Mouse (Mus musculus) c-Kit-positive CD71-positive TER-119-negative erythroid progenitor cells, embryonic 14.5 days (primary cell): ENCODE measurements around the gene Gpat3.
A peak's percentile ranks its signal among the peaks of the same experiment; 100 is the strongest.

Experiments
- DNase-seq: peaks from one replicate; pipeline ENCODE4 v3.0.0-alpha.2; 2013; ENCODE audit warnings: low read depth

Gpat3 gene

DNA sequence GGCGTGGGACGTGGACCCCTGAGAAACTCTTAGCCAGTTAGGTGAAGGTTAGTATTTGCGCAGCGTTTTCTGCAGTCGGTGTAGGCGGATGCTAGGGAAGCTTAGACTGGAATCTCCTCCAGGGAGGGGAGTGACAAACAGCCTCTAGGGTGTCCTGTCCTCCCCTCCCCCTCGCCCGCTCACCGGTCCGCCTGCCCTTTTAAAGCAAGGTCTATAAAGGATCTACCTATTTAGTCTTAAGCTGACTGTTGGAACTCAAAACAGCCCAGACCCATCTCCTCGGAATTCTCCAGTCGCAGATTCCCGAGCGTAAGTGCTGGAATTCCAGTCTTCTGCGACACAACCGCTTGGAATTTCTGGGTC lies at the start of gene Gpat3:
Gene Gpat3, plus strand, starts transcription at position 229 of the 363 bp plus-strand sequence.
- DNase-seq = no peak

- DNase-seq = peak; percentile 94
Measured at GRCm38 (mm10) chr5:100798165-100798860, 47.2 kb upstream of the Gpat3 start, which contains the start of the genes Helq and Mrps18c. Helq (minus strand) TSS chr5:100798598. Mrps18c (plus strand) TSS chr5:100798627.

- DNase-seq = no peak
Measured at GRCm38 (mm10) chr5:100818341-100818740, 27.2 kb upstream of the Gpat3 start.

DNA sequence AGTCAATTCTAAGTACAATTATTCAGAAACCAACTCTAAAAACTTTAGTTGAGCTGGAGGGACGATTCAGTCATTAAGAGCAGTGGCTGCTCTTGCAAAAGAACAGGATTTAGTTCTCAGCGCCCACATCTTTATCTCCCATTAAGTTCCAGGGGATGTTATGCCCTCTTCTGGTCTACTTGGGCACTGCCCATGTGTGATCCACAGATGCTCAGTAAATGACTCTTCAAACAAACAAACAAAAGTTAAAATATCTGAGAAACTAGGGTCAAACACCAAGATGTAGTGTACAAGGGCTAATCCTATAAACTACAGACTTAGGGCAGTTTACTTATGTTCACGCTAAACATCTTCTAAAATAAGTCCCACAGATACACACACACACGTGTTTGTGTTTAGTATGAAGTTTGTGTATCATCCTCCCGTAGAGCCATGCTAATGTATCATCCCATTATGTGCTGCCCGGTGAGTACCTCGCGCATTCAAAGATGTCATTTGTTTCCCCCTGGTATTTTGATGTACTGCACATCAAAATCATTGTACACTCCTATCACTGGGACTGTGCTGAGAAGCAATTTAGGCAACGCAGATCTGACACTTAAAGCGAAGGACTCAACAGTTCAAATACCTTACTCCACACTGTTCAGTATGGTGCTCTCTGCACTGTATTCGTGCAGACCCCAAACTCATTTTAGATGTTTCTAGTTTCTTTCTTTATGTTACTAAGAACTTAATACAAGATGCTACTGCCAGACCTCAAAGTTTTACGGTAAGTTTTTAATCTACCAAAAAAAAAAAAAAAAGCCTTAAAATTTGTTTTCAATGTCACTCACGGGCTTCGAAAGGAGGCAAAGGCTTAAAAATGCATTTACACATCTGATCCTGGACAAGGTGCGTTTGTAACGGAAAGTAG lies 25.7 kb upstream of the Gpat3 start:
- DNase-seq = peak; percentile 48

DNA sequence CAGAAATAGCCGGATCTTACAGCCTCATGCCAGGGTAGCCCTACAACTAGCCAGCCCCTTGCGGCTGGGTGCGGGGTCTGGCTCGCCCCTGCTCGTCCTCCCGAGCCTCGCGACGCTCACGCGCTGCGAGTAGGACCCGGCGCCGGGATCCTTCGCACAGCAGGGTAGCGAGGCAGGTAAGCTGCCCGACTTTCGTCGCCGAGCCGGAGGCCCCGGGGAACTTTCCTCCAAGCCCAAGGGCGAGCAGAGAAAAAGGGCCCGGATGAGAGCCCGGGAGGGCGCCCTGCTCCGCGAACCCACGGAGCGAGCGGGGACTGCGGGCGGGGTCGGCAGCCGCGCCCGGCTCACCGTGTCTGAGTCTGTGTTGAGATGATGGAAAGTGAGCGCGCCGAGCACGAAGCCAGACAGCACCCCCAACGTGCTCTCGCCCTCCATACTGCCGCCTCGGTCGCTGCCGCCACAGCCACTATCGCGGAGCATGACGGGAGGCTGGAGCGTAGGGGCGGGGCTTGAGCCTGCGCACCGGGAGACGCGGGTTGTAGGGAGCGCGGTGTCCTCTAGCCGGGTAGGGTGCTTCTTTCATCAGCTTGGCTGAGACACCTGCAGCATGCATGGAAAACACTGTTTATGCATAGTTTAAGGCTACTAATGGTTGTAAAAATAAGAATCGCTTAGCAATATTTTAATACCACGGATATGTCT lies 24.9 kb upstream of the Gpat3 start, which contains the start of gene Abraxas1:
Gene Abraxas1, minus strand, starts transcription at position 483 of the 702 bp plus-strand sequence.
- DNase-seq = peak; percentile 81

DNA sequence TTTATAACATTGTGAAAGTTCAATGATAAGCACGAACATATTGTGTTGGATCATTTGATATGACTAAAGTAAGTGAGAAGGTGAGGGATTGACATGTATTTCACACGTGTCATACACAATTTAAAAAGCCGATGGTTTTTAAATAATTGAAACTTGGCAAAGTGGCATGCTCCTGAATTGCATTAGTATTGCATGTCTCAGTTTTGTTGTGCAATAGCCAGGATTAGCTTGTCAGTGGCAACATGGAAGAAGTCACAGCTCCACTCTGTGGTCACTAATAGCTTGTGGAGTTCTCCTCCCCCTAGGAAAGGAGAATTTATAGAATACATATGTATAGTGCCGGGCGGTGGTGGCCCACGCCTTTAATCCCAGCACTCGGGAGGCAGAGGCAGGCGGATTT lies 24.1 kb upstream of the Gpat3 start:
- no peak for DNase-seq

GRCm38 (mm10) chr5:100822826-100823225 lies 22.7 kb upstream of the Gpat3 start:
- no peak for DNase-seq

DNA sequence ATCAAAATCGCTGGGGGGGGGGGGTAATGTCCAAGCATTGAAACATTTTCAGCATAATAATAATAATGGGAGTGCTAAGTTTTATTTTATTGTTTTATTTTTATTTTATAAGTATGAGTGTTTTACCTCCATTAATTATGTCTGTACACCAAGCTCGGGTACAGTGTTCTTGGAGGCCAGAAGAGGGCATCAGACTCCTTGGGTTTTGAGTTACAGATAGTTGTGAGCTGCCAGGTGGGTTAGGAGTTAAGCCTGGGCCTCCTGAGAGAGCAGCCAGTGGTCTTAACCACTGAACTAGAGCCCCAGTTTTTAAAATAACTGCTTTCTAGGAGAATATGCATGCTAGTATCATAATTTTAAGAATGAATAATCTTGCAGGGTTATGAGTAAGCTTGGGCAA lies 19.5 kb upstream of the Gpat3 start:
- DNase-seq = no peak

- no peak for DNase-seq
Measured at GRCm38 (mm10) chr5:100826531-100826930, 19.0 kb upstream of the Gpat3 start.

GRCm38 (mm10) chr5:100828701-100829100 lies 16.8 kb upstream of the Gpat3 start:
- no peak for DNase-seq

DNA sequence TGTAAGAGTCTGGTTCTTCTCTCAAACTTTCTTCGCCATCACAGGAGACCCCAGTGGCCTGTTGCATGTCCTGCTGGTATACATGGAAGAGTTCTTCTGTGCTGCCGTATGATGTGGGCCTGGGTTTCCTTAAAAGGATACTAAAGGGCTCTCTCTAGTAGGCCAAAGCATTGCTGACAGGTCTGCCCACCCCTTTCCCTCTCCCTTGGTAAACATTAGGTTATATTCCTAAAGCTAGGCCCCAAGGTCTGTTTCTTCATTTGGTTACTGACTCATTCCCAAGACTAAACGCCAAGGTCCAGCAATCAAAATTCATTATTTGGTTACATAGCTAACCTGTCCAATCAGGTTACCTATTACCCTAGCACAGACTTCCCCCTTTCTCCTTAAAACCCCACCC lies 12.8 kb upstream of the Gpat3 start:
- no peak for DNase-seq

DNA sequence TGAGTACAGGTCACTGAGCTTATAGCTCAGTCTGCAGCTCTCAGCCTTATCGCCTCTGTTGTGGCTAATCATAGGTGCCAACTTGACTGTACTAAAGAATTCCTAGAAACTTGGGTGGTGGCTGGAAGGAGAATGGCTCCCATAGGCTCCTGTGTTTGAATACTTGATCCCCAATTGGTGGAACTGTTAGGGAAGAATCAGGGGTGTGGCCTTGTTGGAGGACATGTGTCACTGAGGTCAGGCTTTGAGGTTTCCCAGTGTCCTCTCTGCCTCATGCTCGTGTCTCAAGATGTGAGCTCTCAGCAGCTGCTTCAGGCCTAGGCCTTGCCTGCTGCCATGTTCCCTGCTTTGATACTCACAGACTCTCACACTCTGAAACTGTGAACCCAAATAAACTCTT lies 11.7 kb upstream of the Gpat3 start:
- no peak for DNase-seq

GRCm38 (mm10) chr5:100835862-100836538 lies 9.5 kb upstream of the Gpat3 start:
- DNase-seq = no peak

- DNase-seq = no peak
Measured at GRCm38 (mm10) chr5:100837907-100838306, 7.6 kb upstream of the Gpat3 start.

GRCm38 (mm10) chr5:100844485-100844884 lies 1.0 kb upstream of the Gpat3 start:
- DNase-seq = no peak

GRCm38 (mm10) chr5:100845848-100846598 lies 510 bp downstream of the Gpat3 start:
- DNase-seq = no peak

DNA sequence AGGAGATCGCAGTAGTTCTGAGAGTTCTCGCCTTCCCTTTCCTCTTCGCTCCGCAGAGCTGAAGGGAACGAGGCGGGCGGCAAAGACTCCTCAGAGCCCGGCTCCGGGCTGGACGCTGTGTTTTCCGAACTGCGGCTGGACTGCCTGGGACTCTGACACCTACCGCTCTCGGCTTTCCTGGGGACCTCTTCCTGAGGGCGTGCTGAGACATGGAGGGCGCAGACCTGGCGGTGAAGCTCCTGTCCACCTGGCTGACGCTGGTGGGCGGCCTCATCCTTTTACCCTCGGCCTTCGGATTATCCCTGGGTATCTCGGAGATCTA lies 1.0 kb downstream of the Gpat3 start:
- DNase-seq = no peak

- no peak for DNase-seq
Measured at GRCm38 (mm10) chr5:100847143-100847542, 1.6 kb downstream of the Gpat3 start.

- no peak for DNase-seq
Measured at GRCm38 (mm10) chr5:100853963-100854362, 8.4 kb downstream of the Gpat3 start.

DNA sequence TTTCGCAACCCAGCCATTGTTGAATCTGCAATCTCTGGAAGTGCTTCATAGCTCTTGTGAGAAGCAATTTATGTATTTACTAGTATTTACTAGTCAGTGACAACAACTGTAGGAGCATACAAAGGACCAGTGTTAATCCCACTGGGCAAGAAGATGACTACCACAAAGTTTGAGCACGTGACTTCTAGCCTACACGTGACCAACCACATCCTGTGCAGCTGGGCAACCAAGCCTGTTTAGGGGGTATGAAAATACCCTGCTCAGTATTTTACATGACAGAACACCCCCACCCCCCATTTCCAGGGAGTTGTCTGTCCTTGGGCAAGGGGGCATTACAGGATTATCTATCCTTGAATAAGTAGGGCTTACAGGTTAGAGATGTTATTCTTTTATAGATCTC lies 11.0 kb downstream of the Gpat3 start:
- DNase-seq = no peak

DNA sequence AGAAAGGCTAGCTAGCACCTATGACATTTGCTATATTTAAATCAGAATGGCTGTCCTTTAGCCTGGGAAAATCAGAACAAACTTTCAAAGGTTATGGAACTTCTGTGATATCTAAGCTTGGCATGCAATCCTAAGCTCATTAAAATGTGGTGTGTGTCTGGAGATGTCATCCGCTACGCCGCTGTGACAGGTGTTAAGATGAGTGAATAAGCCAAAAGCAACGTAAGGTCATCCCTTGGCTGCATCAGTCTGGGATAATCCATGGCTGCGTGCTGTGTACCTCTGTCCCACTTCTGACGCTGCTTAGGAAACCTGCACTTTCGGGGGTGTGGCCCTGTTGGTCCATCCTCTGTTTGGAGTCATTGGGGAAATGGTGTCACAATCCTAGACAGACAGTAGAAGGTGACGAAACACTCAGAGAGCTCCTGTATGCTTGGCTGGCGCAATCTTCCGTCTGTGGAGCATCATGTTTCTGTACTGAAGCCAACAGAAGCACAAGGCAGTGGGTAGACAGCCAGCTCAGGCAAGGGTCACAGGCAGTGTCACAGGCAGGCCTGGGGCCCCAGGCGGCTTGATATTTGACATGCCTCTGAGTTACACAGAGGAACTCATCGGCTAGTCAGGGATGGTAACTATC lies 15.0 kb downstream of the Gpat3 start:
- no peak for DNase-seq
